Mouse (Mus musculus) gonadal fat pad, adult 2 months (tissue): ENCODE results near the gene Neurl1b. TPM values are rescaled to one million over a fixed set of nuclear protein-coding genes. Genes with fewer than 3 reads are reported as not detected.

Experiments
- DNase-seq: peaks from one replicate; pipeline ENCODE4 v3.0.0-alpha.2; 2012; ENCODE audit warnings: low read depth
- polyA plus RNA-seq: library from polyadenylated mRNA; depleted of rRNA; stranded (reverse); fragments of >200 nt; gene quantifications from 2 replicates; pipeline ENCODE4 v1.2.3, GENCODE M21; 2012

Gene Neurl1b
- polyA plus RNA-seq, 1 experiment = 7.2 TPM

GRCm38 (mm10) chr17:26396765-26397164, 17.9 kb upstream of the Neurl1b start:
- no peak for DNase-seq

- DNase-seq = no peak
These were observed 17.3 kb upstream of the Neurl1b start for GRCm38 (mm10) chr17:26397339-26397738.

GRCm38 (mm10) chr17:26405340-26406100, 9.1 kb upstream of the Neurl1b start:
- no peak for DNase-seq

- no peak for DNase-seq
These were observed 1.7 kb upstream of the Neurl1b start for GRCm38 (mm10) chr17:26412967-26413366.

GRCm38 (mm10) chr17:26414184-26414522, 476 bp upstream of the Neurl1b start:
- DNase-seq = no peak

GRCm38 (mm10) chr17:26415355-26415865, 781 bp downstream of the Neurl1b start:
- DNase-seq = no peak

- DNase-seq = no peak
These were observed 1.5 kb downstream of the Neurl1b start for GRCm38 (mm10) chr17:26416141-26416540.

GRCm38 (mm10) chr17:26417770-26418421, 3.3 kb downstream of the Neurl1b start:
- DNase-seq = no peak

- no peak for DNase-seq
These were observed 6.0 kb downstream of the Neurl1b start for GRCm38 (mm10) chr17:26420491-26421247.

- no peak for DNase-seq
These were observed 6.9 kb downstream of the Neurl1b start for GRCm38 (mm10) chr17:26421561-26421960.

GRCm38 (mm10) chr17:26422390-26422789, 7.8 kb downstream of the Neurl1b start:
- DNase-seq = no peak

- DNase-seq = no peak
These were observed 9.5 kb downstream of the Neurl1b start for GRCm38 (mm10) chr17:26423967-26424641.

- DNase-seq = no peak
These were observed 10.5 kb downstream of the Neurl1b start for GRCm38 (mm10) chr17:26424973-26425735.

GRCm38 (mm10) chr17:26433295-26433694, 18.7 kb downstream of the Neurl1b start:
- no peak for DNase-seq

GRCm38 (mm10) chr17:26437089-26437815, 22.6 kb downstream of the Neurl1b start:
- DNase-seq = no peak

GRCm38 (mm10) chr17:26439001-26439400, 24.4 kb downstream of the Neurl1b start:
- DNase-seq = no peak

- no peak for DNase-seq
These were observed 26.4 kb downstream of the Neurl1b start for GRCm38 (mm10) chr17:26441024-26441423.

- no peak for DNase-seq
These were observed 27.6 kb downstream of the Neurl1b start for GRCm38 (mm10) chr17:26442197-26442596.

GRCm38 (mm10) chr17:26443865-26444264, 29.2 kb downstream of the Neurl1b start:
- DNase-seq = no peak

GRCm38 (mm10) chr17:26449472-26449871, 34.8 kb downstream of the Neurl1b start:
- DNase-seq = no peak
